Mouse (Mus musculus) kidney, adult 18-20 months (tissue): ENCODE results near the gene Lurap1l.

Experiments used
- DNase-seq: peaks from one replicate; pipeline ENCODE4 v3.0.0; 2021

Gene Lurap1l

DNA sequence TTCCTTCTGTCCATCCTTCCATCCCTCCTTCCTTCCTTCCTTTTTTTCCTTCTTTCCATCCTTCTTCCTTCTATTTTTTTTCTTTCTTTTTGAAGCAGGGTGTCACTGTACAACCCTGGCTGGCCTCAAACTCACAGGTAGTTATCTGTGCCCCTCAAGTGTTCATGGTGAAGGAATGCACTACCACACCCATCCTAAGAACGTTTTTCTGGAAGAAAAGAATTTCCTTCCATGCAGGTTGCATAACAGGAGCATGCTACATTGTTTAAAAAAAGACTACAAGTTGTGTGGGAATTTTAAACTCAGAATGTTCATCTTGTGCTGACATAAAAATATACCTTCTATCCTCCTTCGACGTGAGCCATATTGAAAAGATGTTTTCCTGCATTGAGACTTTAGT lies 7.4 kb downstream of the Lurap1l start:
- no peak for DNase-seq

- DNase-seq: no peak
Observed at GRCm38 (mm10) chr4:80918526-80919129, 8.2 kb downstream of the Lurap1l start.

DNA sequence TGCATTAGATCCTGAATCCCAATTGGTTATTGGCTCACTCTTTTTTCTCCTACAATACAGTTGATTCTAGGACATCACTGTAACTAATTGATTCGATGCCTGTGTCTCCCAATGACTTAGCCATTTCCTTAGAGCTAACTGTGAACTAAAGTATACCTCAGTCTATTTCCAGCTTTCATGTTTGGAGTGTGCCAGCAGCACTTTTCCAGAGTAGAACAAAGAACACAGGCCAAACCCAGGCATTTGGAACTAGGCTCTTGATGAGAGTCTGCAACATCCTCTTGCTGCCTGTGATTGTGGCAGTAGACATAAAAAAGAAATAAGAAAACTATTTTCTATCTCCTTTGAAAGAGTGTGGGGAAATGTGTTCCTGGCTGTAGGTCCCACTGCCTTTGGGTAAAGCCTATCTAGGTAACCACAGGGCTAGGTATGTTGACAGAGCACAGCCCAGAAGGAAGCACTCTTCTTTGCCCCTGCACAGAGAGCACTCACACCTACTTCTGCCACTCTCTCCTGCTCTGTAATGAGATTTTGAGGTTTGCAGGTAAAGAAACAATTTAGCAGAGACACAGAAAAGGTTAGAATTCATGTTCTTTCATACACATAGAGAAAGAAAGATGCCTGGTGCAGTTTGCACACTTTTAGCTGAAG lies 8.9 kb downstream of the Lurap1l start:
- DNase-seq: no peak

DNA sequence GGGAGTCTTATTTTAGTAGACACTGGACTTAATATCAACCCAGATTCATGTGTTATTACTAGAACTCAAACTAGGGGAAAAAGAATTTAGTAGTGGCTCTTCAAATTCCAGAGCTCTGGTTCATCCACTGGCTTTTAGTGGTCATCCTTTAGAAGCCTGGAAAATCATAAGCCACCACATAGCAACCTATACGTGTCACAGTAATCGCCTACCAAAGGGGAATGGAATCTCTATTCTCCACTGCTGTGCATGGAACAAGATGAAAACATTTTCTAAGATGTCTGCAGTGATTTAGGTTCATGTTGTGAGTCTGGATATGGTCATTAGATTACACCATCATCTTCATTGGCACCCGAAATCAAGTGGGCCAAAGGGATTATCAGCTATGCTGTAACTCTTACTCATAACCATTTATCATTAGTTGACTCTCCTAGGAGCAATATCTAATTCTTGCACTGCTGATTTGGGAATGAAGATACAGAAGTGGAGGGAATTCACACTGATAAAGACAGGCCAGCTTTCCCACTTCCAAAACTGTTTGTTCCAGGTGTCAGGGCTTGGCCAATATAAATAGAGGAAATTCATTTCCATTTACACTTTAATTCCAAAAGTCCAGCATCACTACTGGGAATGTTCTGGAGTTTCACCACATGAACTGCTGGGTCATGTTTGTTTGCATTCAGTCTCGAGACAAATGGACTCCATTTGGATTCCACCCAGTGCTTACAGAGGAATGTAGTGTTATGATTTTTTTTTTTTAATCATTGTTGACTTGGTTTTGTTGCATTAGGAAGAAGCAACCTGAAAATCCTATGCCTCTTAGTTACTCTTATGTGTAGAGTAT lies 11.4 kb downstream of the Lurap1l start:
- DNase-seq: no peak

GRCm38 (mm10) chr4:80922654-80923053 lies 12.2 kb downstream of the Lurap1l start:
- no peak for DNase-seq

GRCm38 (mm10) chr4:80924815-80925214 lies 14.4 kb downstream of the Lurap1l start:
- DNase-seq: no peak

- no peak for DNase-seq
Observed at GRCm38 (mm10) chr4:80925752-80926519, 15.5 kb downstream of the Lurap1l start.

GRCm38 (mm10) chr4:80934749-80935148 lies 24.3 kb downstream of the Lurap1l start:
- DNase-seq: no peak

DNA sequence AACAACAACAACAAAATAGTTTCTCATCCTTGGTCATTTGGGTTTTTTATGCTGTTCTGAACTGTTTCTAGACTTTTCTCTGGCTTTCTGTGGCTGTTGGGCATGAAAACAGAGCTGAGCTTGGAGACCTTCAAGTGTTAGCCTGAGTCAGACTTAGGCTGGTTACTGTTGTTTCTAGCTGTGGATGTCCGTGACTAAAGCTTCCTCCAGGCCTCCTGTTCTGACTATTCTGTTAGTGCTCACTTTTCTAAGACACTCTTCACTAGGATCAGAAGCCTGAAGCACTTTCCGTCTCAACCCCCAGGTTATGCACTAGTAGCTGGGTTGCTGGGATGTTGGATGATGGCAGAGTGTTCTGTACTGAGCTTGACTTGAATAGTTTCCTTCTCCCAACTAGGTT lies 28.7 kb downstream of the Lurap1l start:
- DNase-seq: no peak

GRCm38 (mm10) chr4:80940946-80941345 lies 30.5 kb downstream of the Lurap1l start:
- DNase-seq: no peak

GRCm38 (mm10) chr4:80941978-80942377 lies 31.5 kb downstream of the Lurap1l start:
- no peak for DNase-seq

- no peak for DNase-seq
Observed at GRCm38 (mm10) chr4:80944605-80945004, 34.2 kb downstream of the Lurap1l start.

- no peak for DNase-seq
Observed at GRCm38 (mm10) chr4:80949110-80949509, 38.7 kb downstream of the Lurap1l start.

DNA sequence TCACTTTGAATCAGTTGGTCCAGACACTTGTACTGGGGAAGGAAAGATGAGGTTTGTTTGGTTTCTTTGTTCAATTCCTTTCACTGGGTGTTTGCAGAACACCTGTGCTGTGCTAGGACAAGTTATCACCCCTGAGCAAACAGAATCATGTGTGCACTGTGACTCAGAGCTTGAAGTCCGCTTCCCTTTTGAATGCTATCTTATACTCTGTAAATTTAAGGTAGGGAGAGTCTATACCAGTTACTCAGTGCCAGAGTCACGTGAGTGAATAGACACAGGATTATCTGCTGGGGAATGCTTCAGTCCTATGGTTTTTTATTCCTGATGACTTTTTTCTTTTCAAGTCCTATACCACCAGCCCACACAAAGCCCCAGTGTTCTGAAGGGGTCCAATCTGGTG lies 39.3 kb downstream of the Lurap1l start:
- DNase-seq: no peak

GRCm38 (mm10) chr4:80950280-80950781 lies 39.9 kb downstream of the Lurap1l start:
- no peak for DNase-seq

GRCm38 (mm10) chr4:80952653-80953052 lies 42.2 kb downstream of the Lurap1l start:
- no peak for DNase-seq

DNA sequence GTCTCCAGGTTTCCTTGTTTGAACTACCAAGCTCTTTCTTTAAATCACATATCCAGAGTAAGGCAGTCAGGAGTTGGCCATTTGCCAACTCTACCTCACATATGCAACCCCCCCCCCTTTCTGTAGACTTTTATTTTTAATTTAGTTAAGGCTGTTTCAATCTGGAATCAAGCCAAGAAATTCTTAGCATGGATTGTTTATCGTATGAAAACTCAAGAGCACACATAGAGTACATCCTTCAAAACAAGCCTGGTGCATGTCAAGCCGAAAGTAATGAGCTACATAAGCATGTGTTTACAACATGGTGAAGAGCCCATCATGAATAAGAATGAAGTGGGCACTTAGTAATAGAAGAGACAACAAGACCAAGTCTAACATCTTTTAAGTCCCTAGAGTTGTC lies 45.5 kb downstream of the Lurap1l start:
- no peak for DNase-seq

- DNase-seq: no peak
Observed at GRCm38 (mm10) chr4:80967526-80967925, 57.1 kb downstream of the Lurap1l start.

- DNase-seq: no peak
Observed at GRCm38 (mm10) chr4:80971846-80972245, 61.4 kb downstream of the Lurap1l start.

DNA sequence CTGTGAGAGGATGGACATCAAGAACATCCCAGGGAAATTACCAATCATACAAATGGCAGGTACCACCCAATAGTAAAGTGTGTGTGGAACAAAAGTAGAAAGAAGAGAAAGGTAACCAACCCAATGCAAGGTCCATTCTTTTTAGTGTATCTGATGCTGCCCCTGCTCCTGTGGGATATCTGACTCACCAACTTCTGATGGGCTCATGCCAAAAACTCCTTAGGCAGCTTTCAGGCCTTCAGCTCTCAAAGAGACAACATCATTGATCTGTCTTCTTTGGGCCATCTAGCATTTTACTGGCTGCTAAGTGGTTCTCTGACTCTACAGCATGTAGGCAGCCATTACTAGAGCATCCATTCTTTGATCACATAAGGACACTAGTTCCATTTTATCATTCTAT lies 63.5 kb downstream of the Lurap1l start:
- no peak for DNase-seq

DNA sequence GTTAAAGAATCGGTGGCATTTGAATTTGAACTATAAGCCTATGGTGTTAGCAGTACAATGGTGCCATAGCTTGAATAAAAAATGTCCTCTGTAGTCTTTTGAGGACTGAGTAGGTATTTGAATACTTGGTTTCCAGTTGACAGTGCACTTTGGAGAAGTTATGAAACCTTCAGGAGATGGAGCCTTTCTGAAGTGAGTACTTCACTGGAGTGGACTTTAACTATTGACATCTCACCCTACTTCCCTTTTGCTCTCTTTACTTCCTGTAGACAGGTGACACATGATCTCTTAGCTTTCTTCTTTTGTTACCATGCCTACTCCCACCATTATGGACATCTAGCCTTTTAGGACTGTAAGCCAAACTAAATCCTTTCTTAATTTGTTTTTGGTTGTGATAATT lies 80.4 kb downstream of the Lurap1l start:
- no peak for DNase-seq

DNA sequence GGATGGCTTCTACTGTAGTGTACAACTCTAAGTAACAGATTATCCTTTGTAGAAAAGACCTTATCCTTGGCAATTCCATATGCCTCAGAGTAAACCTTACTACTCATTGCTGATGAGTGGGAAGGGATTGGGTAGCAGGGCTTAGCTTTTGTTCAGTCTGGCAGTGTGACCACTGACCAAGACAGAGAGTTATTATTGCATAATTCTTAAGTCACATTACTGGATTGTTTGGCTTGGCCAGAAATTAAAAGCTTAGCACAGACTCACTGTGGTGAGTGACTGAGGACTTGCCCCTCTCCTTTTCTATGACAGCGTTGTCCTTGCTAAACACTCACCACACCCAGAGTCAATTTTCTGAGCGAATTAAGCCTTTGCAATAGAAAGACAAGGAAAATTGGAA lies 93.1 kb downstream of the Lurap1l start:
- no peak for DNase-seq
